Mouse (Mus musculus) B cell, adult 67 days (primary cell): ENCODE measurements around the gene Krtap12-1. TPM values are rescaled to one million over a fixed set of nuclear protein-coding genes. Genes with fewer than 3 reads are reported as not detected.

Experiments
- total RNA-seq, 2 experiments: library from RNA; stranded (reverse); gene quantifications; 4 replicates each; pipeline ENCODE4 v1.2.4; 2023

The Krtap12-1 gene
- total RNA-seq: not detected

DNA sequence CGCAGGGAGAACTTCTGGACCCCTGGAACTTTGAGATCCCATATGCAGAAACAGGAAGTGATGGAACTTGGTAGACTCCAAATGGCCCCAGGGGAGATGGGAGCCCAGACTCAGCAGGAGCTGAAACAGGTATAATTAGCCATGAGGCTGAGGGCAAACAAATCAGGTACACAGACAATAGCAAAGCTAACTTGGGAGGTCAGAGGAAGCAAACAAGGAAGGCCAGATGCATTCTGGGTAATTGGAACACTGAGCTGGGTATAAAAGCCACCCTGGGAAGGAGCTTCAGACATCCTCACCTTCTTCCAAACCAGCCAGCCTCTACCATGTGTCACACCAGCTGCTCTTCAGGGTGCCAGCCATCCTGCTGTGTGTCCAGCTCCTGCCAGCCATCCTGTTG lies at the start of gene Krtap12-1:
Gene Krtap12-1 (plus strand): TSS at position 301 of the 400 bp plus-strand sequence.

DNA sequence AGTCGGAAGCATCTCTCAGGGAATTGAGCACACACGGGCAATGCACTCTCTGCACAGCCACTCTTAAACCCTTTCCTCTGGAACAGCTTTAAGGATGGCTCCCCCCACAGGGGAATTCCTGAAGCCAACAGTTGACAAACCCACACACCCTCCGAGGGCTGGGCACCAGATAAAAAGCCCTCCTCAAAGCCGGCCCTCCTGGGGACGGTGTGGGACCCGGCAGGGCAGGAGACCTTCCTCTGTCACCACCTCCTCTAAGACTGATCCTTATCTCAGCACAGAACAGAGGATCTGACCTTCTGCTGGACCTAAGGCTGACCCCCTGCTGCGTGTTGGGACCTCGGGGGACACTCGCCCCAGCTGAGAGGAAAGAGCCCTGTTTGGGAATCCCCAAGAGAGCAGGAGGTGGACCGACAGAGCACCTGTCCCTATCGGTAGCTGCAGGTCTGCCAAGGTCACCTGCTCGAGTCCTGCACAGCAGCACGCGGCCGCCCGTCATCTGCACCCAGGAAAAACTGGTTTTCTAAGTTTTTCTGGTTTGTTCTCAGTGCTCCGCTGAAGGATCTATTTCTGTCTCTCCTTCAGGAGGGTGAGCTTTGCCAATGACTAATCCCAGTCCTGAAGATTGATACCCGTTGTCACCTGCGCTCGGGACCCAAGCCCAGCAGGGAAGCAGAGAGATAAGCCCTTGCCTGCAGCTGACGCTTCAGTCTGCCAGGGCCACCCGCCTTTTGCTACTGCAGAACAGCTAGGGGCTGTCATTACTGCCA lies 34.3 kb upstream of the Krtap12-1 start, which contains the start of gene Tspear:
Gene Tspear (plus strand): TSS at position 675 of the 770 bp plus-strand sequence.

DNA sequence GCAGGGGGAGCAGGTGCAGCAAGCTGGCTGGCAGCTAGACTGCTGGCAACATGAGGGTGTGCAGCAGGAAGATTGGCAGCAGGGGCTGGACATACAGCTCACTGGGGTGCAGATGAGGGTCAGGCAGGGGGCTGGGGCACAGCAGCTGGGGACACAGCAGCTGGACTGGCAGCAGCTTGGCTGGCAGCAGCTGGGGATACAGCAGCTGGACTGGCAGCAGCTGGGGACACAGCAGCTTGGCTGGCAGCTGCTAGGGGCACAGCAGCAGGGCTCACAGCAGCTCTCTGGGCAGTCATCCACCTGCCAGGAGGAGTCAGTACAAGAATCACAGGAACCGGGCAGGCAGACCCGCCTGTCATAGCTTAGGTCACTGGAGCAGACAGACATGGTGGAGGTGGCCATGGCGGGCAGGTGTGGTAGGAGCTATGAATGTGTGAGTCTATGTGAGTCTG lies 30.0 kb upstream of the Krtap12-1 start, which contains the start of gene Gm19402:
Gene Gm19402 (minus strand): TSS at position 402 of the 452 bp plus-strand sequence.

DNA sequence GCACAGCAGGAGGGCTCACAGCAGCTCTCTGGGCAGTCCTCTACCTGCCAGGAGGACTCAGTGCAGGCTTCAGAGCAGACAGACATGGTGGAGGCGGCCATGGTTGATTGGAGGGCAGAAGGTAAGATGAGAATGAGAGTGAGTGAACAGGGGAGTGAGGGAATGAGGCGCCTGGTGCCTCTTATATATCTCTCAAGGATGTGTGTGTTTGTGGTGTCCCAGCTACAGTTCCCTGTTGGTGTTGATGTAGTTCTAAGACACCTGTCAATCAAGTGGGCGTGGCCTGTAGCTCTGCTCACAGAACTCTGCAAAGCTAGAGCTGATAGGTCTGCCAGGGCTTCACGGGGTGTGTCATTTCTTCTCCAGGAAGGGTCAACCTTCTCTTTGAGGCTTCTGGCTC lies 23.3 kb upstream of the Krtap12-1 start, which contains the start of gene Gm9508:
Gene Gm9508 (minus strand): TSS at position 101 of the 400 bp plus-strand sequence.

DNA sequence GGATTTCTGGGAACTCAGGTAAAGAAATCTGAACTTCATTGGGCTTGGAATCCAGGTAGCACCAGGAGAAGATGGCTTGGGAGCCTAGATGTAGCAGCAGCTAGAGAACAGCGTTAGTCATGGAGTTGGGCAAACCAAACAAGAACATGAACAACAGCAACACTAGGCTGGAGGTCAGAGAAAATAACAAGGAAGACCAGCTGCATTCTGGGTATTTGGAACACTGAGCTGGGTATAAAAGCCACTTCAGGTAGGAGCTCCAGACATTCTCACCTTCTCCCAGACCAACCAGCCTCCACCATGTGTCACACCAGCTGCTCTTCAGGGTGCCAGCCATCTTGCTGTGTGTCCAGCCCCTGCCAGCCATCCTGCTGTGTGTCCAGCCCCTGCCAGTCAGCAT lies 14.1 kb upstream of the Krtap12-1 start, which contains the start of gene Gm10272:
Gene Gm10272 (plus strand): TSS at position 301 of the 400 bp plus-strand sequence.

DNA sequence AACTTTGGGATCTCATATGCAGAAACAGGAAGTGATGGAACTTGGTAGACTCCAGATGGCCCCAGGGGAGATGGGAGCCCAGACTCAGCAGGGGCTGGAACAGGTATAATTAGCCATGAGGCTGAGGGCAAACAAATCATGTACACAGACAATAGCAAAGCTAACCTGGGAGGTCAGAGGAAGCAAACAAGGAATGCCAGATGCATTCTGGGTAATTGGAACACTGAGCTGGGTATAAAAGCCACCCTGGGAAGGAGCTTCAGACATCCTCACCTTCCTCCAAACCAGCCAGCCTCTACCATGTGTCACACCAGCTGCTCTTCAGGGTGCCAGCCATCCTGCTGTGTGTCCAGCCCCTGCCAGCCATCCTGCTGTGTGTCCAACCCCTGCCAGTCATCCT lies 9.2 kb upstream of the Krtap12-1 start, which contains the start of gene Gm10024:
Gene Gm10024 (plus strand): TSS at position 301 of the 400 bp plus-strand sequence.

DNA sequence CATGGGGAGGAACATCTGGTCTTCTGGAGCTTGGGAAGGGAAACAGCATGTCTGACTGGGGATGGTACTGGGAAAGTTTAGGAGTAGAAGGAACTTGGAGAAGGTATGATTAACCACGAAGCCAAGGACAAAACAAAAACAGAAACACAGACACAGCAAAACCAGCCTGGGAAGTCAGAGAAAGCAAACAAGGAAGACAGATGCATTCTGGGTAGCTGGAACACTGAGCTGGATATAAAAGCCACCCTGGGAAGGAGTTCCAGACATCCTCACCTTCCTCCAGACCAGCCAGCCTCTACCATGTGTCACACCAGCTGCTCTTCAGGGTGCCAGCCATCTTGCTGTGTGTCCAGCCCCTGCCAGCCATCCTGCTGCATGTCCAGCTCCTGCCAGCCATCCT lies 4.9 kb upstream of the Krtap12-1 start, which contains the start of gene Gm10142:
Gene Gm10142 (plus strand): TSS at position 301 of the 400 bp plus-strand sequence.

DNA sequence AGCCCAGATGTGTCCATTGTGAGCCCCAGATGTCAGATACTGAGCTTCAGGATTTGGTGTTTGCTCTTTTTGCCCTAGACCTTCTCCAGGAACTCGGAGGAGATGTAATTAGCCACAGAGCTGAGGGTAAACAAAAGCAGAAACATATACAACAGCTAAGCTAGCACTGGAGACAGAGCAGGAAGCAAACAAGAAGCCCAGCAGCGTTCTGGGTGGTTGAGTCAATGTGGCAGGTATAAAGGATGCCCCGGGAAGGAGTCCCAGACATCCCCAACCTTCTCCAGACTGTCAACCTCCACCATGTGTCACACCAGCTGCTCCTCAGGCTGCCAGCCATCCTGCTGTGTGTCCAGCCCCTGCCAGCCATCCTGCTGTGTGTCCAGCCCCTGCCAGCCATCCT lies 5.8 kb downstream of the Krtap12-1 start, which contains the start of gene Gm10100:
Gene Gm10100 (plus strand): TSS at position 301 of the 400 bp plus-strand sequence.

DNA sequence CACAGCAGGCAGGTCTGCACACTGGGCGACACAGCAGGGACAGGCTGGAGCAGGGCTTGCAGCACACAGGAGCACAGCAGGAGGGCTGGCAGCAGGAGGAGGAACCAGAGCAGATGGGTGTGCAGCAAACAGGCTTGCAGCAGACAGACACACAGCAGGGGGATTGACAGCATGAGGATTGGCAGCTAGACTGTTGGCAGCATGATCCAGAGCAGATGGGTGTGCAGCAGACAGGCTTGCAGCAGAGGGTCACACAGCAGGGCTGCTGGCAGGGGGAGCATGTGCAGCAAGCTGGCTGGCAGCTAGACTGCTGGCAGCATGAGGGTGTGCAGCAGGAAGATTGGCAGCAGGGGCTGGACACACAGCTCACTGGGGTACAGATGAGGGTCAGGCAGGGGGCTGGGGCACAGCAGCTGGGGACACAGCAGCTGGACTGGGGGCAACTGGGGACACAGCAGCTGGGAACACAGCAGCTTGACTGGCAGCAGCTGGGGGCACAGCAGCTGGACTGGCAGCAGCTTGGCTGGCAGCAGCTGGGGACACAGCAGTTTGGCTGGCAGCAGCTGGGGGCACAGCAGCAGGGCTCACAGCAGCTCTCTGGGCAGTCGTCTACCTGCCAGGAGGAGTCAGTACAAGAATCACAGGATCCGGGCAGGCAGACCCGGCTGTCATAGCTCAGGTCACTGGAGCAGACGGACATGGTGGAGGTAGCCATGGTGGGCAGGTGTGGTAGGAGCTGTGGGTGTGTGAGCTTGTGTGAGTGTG lies 21.7 kb downstream of the Krtap12-1 start, which contains the start of gene Gm18596:
Gene Gm18596 (minus strand): TSS at position 715 of the 765 bp plus-strand sequence.

DNA sequence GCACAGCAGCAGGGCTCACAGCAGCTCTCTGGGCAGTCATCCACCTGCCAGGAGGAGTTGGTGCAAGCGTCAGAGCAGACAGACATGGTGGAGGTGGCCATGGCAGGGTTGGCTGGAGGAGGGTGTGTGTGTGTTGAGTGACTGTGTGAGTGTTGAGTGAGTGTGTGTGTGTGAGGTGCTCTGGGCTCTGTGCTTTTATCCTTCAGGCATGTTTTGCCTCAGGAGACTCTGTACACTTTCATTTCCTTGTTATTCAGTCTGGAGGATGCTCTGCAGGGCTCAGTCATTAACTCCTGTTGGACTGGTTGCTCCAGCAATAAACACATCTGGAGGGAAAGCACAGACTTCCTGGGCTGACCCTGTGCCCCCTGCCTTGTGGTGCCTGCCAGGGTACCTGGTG lies 30.9 kb downstream of the Krtap12-1 start, which contains the start of gene Gm9736:
Gene Gm9736 (minus strand): TSS at position 101 of the 400 bp plus-strand sequence.

DNA sequence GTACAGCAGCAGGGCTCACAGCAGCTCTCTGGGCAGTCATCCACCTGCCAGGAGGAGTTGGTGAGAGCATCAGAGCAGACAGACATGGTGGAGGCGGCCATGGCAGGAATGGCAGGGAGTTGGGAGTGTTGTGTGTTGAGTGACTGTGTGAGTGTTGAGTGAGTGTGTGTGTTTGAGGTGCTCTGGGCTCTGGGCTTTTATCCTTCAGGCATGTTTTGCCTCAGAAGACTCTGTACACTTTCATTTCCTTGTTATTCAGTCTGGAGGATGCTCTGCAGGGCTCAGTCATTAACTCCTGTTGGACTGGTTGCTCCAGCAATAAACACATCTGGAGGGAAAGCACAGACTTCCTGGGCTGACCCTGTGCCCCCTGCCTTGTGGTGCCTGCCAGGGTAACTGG lies 39.2 kb downstream of the Krtap12-1 start, which contains the start of gene Gm3233:
Gene Gm3233 (minus strand): TSS at position 101 of the 400 bp plus-strand sequence.

Other genes starting within 250 kb of the Krtap12-1 start
- 10 to 100 TPM; 25.9 to 27.2 TPM for gene Fam207a, start 204.8 kb upstream of the Krtap12-1 start, total RNA-seq
- gene Itgb2, start 190.3 kb upstream of the Krtap12-1 start, total RNA-seq: 10 to 100 TPM; 80.7 to 82.3 TPM
- 10 to 100 TPM; 80.4 to 90.8 TPM for gene Pttg1ip, start 138.9 kb upstream of the Krtap12-1 start, total RNA-seq
- gene Sumo3, start 114.5 kb upstream of the Krtap12-1 start, total RNA-seq: 10 to 100 TPM; 54.1 to 62.0 TPM
- gene Gm49325, start 114.4 kb upstream of the Krtap12-1 start, total RNA-seq: not detected
- 10 to 100 TPM; 33.4 to 47.6 TPM for gene Ube2g2, start 98.3 kb upstream of the Krtap12-1 start, total RNA-seq
- gene Tspear, start 34.0 kb upstream of the Krtap12-1 start, total RNA-seq: 1 to 10 TPM; 4.1 to 4.3 TPM
- gene Gm19402, start 29.8 kb upstream of the Krtap12-1 start, total RNA-seq: not detected
- gene Gm9508, start 23.4 kb upstream of the Krtap12-1 start, total RNA-seq: not detected
- gene Gm10272, start 14.0 kb upstream of the Krtap12-1 start, total RNA-seq: not detected
- gene Gm10024, start 9.1 kb upstream of the Krtap12-1 start, total RNA-seq: not detected
- gene Gm10142, start 4.8 kb upstream of the Krtap12-1 start, total RNA-seq: not detected
- not detected for gene Gm10100, start 5.9 kb downstream of the Krtap12-1 start, total RNA-seq
- not detected for gene Gm18596, start 22.0 kb downstream of the Krtap12-1 start, total RNA-seq
- gene Gm9736, start 30.8 kb downstream of the Krtap12-1 start, total RNA-seq: not detected
- not detected for gene Gm3233, start 39.1 kb downstream of the Krtap12-1 start, total RNA-seq
- not detected for gene Gm3238, start 50.7 kb downstream of the Krtap12-1 start, total RNA-seq
- not detected for gene Gm7138, start 56.3 kb downstream of the Krtap12-1 start, total RNA-seq
- not detected for gene Gm3250, start 61.9 kb downstream of the Krtap12-1 start, total RNA-seq
- not detected for gene Gm7137, start 67.6 kb downstream of the Krtap12-1 start, total RNA-seq
- gene Gm9639, start 74.5 kb downstream of the Krtap12-1 start, total RNA-seq: not detected
- gene Gm19668, start 78.5 kb downstream of the Krtap12-1 start, total RNA-seq: not detected
- not detected for gene Gm9507, start 91.2 kb downstream of the Krtap12-1 start, total RNA-seq
- gene Gm2696, start 94.1 kb downstream of the Krtap12-1 start, total RNA-seq: not detected
- not detected for gene Krtap10-4, start 106.5 kb downstream of the Krtap12-1 start, total RNA-seq
- not detected for gene Krtap10-10, start 115.3 kb downstream of the Krtap12-1 start, total RNA-seq
- gene Gm36176, start 126.2 kb downstream of the Krtap12-1 start, total RNA-seq: not detected
- gene Gm10318, start 132.3 kb downstream of the Krtap12-1 start, total RNA-seq: not detected
- gene Gm3285, start 141.4 kb downstream of the Krtap12-1 start, total RNA-seq: not detected
- gene Lrrc3, start 181.9 kb downstream of the Krtap12-1 start, total RNA-seq: under 1 TPM in 1 of 2 experiments, not detected in 1; 0.20 TPM
- gene Trpm2, start 250.0 kb downstream of the Krtap12-1 start, total RNA-seq: 10 to 100 TPM; 22.2 to 34.6 TPM